Mouse (Mus musculus) limb, embryonic 12.5 days (tissue): ENCODE results near the gene Adam15. TPM values are rescaled to one million over a fixed set of nuclear protein-coding genes. Genes with fewer than 3 reads are reported as not detected.

ENCODE experiments used
- ATAC-seq: fragments of 200-750 bp; cut with Nextera tagmentation; 2 replicates; pipeline ENCODE4 v1.8.0; 2017; ENCODE audit warnings: low read depth, moderate TSS enrichment; ENCODE audit not compliant: insufficient number of reproducible peaks, insufficient read depth, low FRiP score, low TSS enrichment
- H3K27ac ChIP-seq: fragments of 300-500 bp; sonication (generic); 2 replicates; pipeline ENCODE4 v1.5.1; 2016; ENCODE audit warnings: mild to moderate bottlenecking, moderate library complexity
- H3K27me3 ChIP-seq: fragments of 300-500 bp; sonication (generic); 2 replicates; pipeline ENCODE4 v1.6.1; 2016; ENCODE audit warnings: mild to moderate bottlenecking, moderate library complexity
- H3K36me3 ChIP-seq: fragments of 300-500 bp; sonication (generic); 2 replicates; pipeline ENCODE4 v1.6.1; 2016; ENCODE audit warnings: mild to moderate bottlenecking, moderate library complexity
- H3K4me1 ChIP-seq: fragments of 300-500 bp; sonication (generic); replicated peaks from 2 replicates; pipeline ENCODE4 v1.6.1; 2016
- H3K4me2 ChIP-seq: fragments of 300-500 bp; sonication (generic); 2 replicates; pipeline ENCODE4 v1.6.1; 2016; ENCODE audit warnings: mild to moderate bottlenecking, moderate library complexity
- H3K4me3 ChIP-seq: fragments of 300-500 bp; sonication (generic); replicated peaks from 2 replicates; pipeline ENCODE4 v1.5.1; 2016; ENCODE audit warnings: mild to moderate bottlenecking
- H3K9ac ChIP-seq: fragments of 300-500 bp; sonication (generic); replicated peaks from 2 replicates; pipeline ENCODE4 v1.6.1; 2016; ENCODE audit warnings: mild to moderate bottlenecking, moderate library complexity
- H3K9me3 ChIP-seq: fragments of 300-500 bp; sonication (generic); 2 replicates; pipeline ENCODE4 v1.6.1; 2016; ENCODE audit warnings: mild to moderate bottlenecking, moderate library complexity
- WGBS: fragments of 180-500 bp; shearing (Covaris S2); methylation state at CpG from one replicate; pipeline ENCODE4 v1.1.7; 2016; 5-methylcytosine and 5-hydroxymethylcytosine counted together
- polyA plus RNA-seq: library from polyadenylated mRNA; unstranded; fragments of >200 nt; fragmentation: Nextera tagmentation; extraction: Ambion mirVana; gene quantifications from 2 replicates; pipeline ENCODE4 v1.2.1, GENCODE M21; 2016

Adam15 gene
- 27.0 and 32.1 TPM in 2 replicates for polyA plus RNA-seq

- H3K27me3 ChIP-seq: peaks cover 46% of the 10 kb centered on the region
- peak within 1 kb of the TSS; percentile 63 for H3K4me3 ChIP-seq
- peak; percentile 82 for ATAC-seq
- 1% methylated on average over 58 of the region's 59 CpGs for WGBS
- peaks cover 20% of the 10 kb centered on the region for H3K4me1 ChIP-seq
- no peaks in the 10 kb centered on the region for H3K9me3 ChIP-seq
- H3K4me2 ChIP-seq: peak within 1 kb of the TSS; percentile 88
- peaks cover 19% of the 10 kb centered on the region; the same call in 1 of the 2 replicates for H3K36me3 ChIP-seq
- H3K9ac ChIP-seq: peak within 1 kb of the TSS; percentile 65
- H3K27ac ChIP-seq: peak within 1 kb of the TSS; percentile 26
Measured at GRCm38 (mm10) chr3:89349869-89350501, at the start of gene Adam15. Gene Adam15 (minus strand): TSS chr3:89349996.

GRCm38 (mm10) chr3:89396654-89397005, 46.8 kb upstream of the Adam15 start:
- Histone ChIP-seq H3K4me1 (peaks cover 47% of the 10 kb centered on the region), H3K27ac (peak overlapping the region; percentile 79; the same call in 1 of the 2 replicates), H3K27me3 (peaks cover 16% of the 10 kb centered on the region), H3K9ac (peak overlapping the region; percentile 58), H3K9me3 (no peaks in the 10 kb centered on the region), H3K4me3 (peak overlapping the region; percentile 53), H3K4me2 (peak overlapping the region; percentile 100), H3K36me3 (peaks cover 5% of the 10 kb centered on the region; the same call in 1 of the 2 replicates)
- ATAC-seq: no peak
- 2% methylated on average over 4 of the region's 4 CpGs for WGBS

- Histone ChIP-seq H3K9me3 (no peaks in the 10 kb centered on the region), H3K27ac (peak overlapping the region; percentile 79), H3K4me2 (peak overlapping the region; percentile 100), H3K36me3 (no peaks in the 10 kb centered on the region), H3K4me1 (peaks cover 53% of the 10 kb centered on the region), H3K4me3 (peak overlapping the region; percentile 53), H3K9ac (peak overlapping the region; percentile 58), H3K27me3 (peaks cover 21% of the 10 kb centered on the region)
- WGBS: 1% methylated on average over 43 of the region's 44 CpGs
- ATAC-seq: no peak
Measured at GRCm38 (mm10) chr3:89395806-89396653, 46.2 kb upstream of the Adam15 start.

GRCm38 (mm10) chr3:89395419-89395805, 45.6 kb upstream of the Adam15 start:
- H3K36me3 ChIP-seq: no peaks in the 10 kb centered on the region
- ATAC-seq: no peak
- H3K9me3 ChIP-seq: no peaks in the 10 kb centered on the region
- H3K4me3 ChIP-seq: peak overlapping the region; percentile 53
- WGBS: 2% methylated on average over 10 of the region's 10 CpGs
- H3K9ac ChIP-seq: peak overlapping the region; percentile 55; the same call in 1 of the 2 replicates
- peaks cover 59% of the 10 kb centered on the region for H3K4me1 ChIP-seq
- peak overlapping the region; percentile 84 for H3K27ac ChIP-seq
- peak overlapping the region; percentile 100 for H3K4me2 ChIP-seq
- peaks cover 26% of the 10 kb centered on the region for H3K27me3 ChIP-seq

- peak; percentile 16; the same call in 1 of the 2 replicates for ATAC-seq
- WGBS: under 1% methylated on average over 10 of the region's 12 CpGs
- H3K9me3 ChIP-seq: no peaks in the 10 kb centered on the region
- peaks cover 62% of the 10 kb centered on the region for H3K4me1 ChIP-seq
- peak overlapping the region; percentile 84 for H3K27ac ChIP-seq
- H3K27me3 ChIP-seq: peaks cover 26% of the 10 kb centered on the region
- peak overlapping the region; percentile 55; the same call in 1 of the 2 replicates for H3K9ac ChIP-seq
- H3K4me2 ChIP-seq: peak overlapping the region; percentile 100
- peak overlapping the region; percentile 53 for H3K4me3 ChIP-seq
- H3K36me3 ChIP-seq: no peaks in the 10 kb centered on the region
Measured at GRCm38 (mm10) chr3:89394894-89395256, 45.1 kb upstream of the Adam15 start.

- H3K4me1 ChIP-seq: peaks cover 62% of the 10 kb centered on the region
- peak within 1 kb of the TSS; percentile 100 for H3K4me2 ChIP-seq
Measured at GRCm38 (mm10) chr3:89394006-89394893, 44.5 kb upstream of the Adam15 start, which contains the start of gene Zbtb7b. Gene Zbtb7b (minus strand): TSS chr3:89394776.

GRCm38 (mm10) chr3:89393605-89394004, 43.8 kb upstream of the Adam15 start:
- ATAC-seq: peak; percentile 93
- Histone ChIP-seq H3K36me3 (no peaks in the 10 kb centered on the region), H3K27me3 (peaks cover 26% of the 10 kb centered on the region), H3K4me3 (peak overlapping the region; percentile 53), H3K27ac (peak overlapping the region; percentile 84), H3K9me3 (no peaks in the 10 kb centered on the region), H3K9ac (peak overlapping the region; percentile 55), H3K4me1 (peaks cover 62% of the 10 kb centered on the region), H3K4me2 (peak overlapping the region; percentile 100)
- 1% methylated on average over 15 of the region's 15 CpGs for WGBS

More at GRCm38 (mm10) chr3:89394006-89394893, 44.5 kb upstream of the Adam15 start, which contains the start of gene Zbtb7b:
- Histone ChIP-seq H3K9me3 (no peaks in the 10 kb centered on the region), H3K27ac (peak within 1 kb of the TSS; percentile 84), H3K9ac (peak within 1 kb of the TSS; percentile 55), H3K36me3 (no peaks in the 10 kb centered on the region), H3K27me3 (peaks cover 26% of the 10 kb centered on the region), H3K4me3 (peak within 1 kb of the TSS; percentile 53)
- peak; percentile 7; the same call in 1 of the 2 replicates for ATAC-seq
- WGBS: under 1% methylated on average over 39 of the region's 42 CpGs

- H3K9ac ChIP-seq: peak overlapping the region; percentile 50
- H3K4me2 ChIP-seq: peak overlapping the region; percentile 100
- peaks cover 62% of the 10 kb centered on the region for H3K4me1 ChIP-seq
- H3K36me3 ChIP-seq: no peaks in the 10 kb centered on the region
- H3K9me3 ChIP-seq: no peaks in the 10 kb centered on the region
- no peak overlapping the region for H3K27ac ChIP-seq
- peak overlapping the region; percentile 53 for H3K4me3 ChIP-seq
- no peak for ATAC-seq
- peaks cover 26% of the 10 kb centered on the region for H3K27me3 ChIP-seq
- WGBS: 2% methylated on average over 21 of the region's 24 CpGs
Measured at GRCm38 (mm10) chr3:89392871-89393311, 43.1 kb upstream of the Adam15 start.

- Histone ChIP-seq H3K4me2 (peak overlapping the region; percentile 100), H3K9me3 (no peaks in the 10 kb centered on the region), H3K27ac (no peak overlapping the region), H3K4me1 (peaks cover 64% of the 10 kb centered on the region), H3K4me3 (peak overlapping the region; percentile 53), H3K36me3 (no peaks in the 10 kb centered on the region), H3K27me3 (peaks cover 26% of the 10 kb centered on the region), H3K9ac (peak overlapping the region; percentile 54; the same call in 1 of the 2 replicates)
- under 1% methylated on average over 53 of the region's 56 CpGs for WGBS
- no peak for ATAC-seq
Measured at GRCm38 (mm10) chr3:89391663-89392511, 42.1 kb upstream of the Adam15 start.
